Mouse (Mus musculus): ENCODE results near the gene Slc38a4.

DNA sequence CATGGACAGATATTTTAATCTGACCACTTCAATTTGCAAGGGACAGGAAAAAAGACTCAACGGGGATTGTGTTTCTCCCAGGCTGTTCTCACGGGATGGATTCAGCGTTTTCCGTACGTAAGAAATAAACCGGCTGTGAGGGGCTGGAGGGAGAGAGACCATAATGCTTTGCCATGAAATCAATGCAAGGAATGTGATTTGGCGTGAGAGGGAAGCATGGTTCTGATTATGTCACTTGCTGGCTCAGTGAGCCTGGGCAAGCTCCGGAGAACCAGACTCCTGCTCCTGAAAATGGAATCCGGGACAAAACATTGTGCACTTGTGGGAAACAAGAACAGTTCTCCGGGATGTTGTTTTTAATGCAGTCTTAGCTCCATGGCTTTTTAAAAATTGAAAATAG lies 92.0 kb downstream of the Slc38a4 start:
- TF ChIP-seq GATA1 (IDR thresholded peaks at IDR 0.05; ENCODE audit: borderline replicate concordance, low read length) (no peak), FLI1 (IDR thresholded peaks at IDR 0.05; ENCODE audit: low read length) (no peak)
